Mouse (Mus musculus) subcutaneous adipose tissue, adult 2 months (tissue): ENCODE results near the gene Chpt1. TPM values are rescaled to one million over a fixed set of nuclear protein-coding genes. Genes with fewer than 3 reads are reported as not detected.

ENCODE experiments used
- polyA plus RNA-seq: library from polyadenylated mRNA; depleted of rRNA; stranded (reverse); fragments of >200 nt; gene quantifications from 2 replicates; pipeline ENCODE4 v1.2.3, GENCODE M21; 2012; ENCODE audit warnings: low replicate concordance; rRNA removed

Chpt1 gene
- polyA plus RNA-seq, result 278 and 946 TPM in 2 replicates

DNA sequence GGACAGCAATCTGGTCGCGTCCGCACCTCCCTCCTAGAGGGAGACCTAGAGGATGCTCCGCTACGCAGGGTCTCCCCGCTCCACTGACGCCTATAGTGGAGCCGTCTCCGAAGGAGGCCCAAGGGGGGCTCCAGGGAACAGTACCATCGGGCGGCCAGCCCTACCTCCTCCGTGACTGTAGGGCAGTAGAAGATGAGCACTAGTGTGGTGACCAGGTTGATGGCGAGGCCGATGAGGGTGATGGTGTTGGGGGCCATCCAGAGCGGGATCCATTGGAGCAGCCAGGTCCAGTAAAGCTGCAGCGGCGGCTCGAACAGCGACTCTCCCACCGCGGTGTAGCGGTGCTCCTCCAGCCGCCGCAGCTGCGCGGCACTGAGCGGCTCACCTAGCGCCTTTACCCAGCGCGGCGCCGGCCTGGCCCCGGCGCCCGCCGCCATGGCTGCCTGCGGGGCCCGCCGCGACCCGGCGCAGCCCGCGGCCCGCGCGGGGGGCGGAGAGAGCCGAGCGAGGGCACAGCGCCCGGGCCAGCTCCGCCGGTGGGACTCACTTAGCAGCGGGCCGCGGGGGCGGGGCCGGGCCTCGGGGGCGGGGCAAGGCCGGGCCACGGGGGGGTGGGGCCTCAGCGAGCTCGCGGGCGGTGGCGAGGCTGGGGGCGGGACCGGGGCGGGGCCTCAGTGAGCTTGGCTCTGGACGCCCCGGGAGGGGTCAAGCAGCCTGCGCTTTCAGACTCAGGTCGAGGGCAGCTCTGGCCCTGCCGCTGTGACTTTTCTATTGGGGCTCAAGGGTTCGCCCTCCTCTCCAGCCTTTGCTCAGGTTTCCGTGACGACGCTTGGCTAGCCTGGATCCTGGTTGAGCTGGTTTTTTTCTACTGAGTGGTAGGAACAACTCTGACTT, at the start of gene Chpt1:
Gene Chpt1, minus strand, starts transcription at position 653 of the 894 bp plus-strand sequence.

DNA sequence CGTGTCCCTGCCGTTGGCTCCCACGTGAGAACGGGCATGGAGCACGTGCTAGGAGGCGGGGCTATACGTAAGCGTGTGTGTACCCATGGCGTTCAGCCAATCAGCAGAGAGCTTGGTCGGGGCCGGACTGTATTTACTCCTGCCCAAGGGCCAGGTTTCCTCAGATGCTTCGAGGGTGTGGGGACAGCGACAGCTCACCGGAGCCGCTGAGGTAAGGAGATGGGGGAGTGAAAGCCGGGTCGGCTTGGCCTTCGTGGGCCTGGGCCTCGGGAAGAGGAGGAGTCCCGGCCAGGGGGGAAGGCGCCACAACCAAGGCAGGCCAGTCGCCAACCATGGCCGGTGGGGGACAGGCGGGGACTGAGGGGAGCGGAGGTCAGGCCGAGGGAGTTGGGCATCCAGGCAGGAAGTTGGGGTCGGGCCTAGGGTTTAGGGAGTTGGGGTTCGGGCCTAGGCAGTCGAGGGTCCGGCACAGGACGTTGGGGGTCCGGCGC, 44.3 kb downstream of the Chpt1 start, which contains the start of gene Sycp3:
Gene Sycp3, plus strand, starts transcription at position 68 of the 491 bp plus-strand sequence.

Other genes with a start within 250 kb of the Chpt1 start
- gene Dram1, start 125.0 kb downstream of the Chpt1 start, polyA plus RNA-seq, result 80.4 and 198 TPM in 2 replicates
- 26.3 and 34.0 TPM in 2 replicates for gene Gnptab, start 124.9 kb downstream of the Chpt1 start, polyA plus RNA-seq
- gene Sycp3, start 44.5 kb downstream of the Chpt1 start, polyA plus RNA-seq, result 0.14 and 1.2 TPM in 2 replicates
- gene Mybpc1, start 101.1 kb upstream of the Chpt1 start, polyA plus RNA-seq, result 0.43 and 9.1 TPM in 2 replicates
- 0.30 and 0.33 TPM in 2 replicates for gene Spic, start 180.9 kb upstream of the Chpt1 start, polyA plus RNA-seq
- gene Arl1, start 226.8 kb upstream of the Chpt1 start, polyA plus RNA-seq, result 30.8 and 33.9 TPM in 2 replicates